15 mouse cellular contexts compared by ENCODE assay signal in the genomic region with DNA sequence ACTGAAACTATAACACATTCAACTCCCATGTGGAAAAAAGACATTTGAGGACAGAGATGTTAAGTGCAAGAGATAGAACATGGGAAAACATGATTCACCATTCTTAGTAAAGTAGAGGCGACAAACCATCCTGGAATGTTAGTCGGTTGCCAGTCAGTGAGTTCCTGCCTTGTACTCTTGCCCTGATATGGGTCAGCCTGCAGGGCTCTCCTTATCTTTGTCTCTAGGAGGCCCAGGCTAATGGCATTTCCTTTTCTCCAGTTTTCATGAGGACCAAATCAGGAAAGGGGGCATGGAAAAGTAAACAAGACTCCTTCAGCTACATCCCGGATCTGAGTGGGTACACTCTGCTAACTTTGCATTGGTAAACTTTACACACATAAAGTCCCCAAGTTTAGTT.
DNase-seq lines count a peak whose midpoint lies in the region; ATAC-seq lines count a peak whose summit lies in the region.
"Had no signal": no experiment of that assay in that cellular context is flagged by ENCODE, and none has a peak within 500 bp of the region (broad histone marks: within the 10 kb centered on the region; RNA-seq: fewer than 3 reads in every experiment).

No protein-coding gene starts in this region.

- no peak overlapping the region for H3K9ac ChIP-seq in kidney, embryonic 15.5 days
- H3K9ac ChIP-seq in kidney, embryonic 16.5 days (replicated peaks; ENCODE audit: low read length): no peak overlapping the region
- no peak overlapping the region for H3K9ac ChIP-seq in heart, embryonic 15.5 days
- H3K9ac ChIP-seq in hindbrain, embryonic 12.5 days: no peak overlapping the region
- H3K9ac ChIP-seq: hindbrain, embryonic 15.5 days; liver, embryonic 13.5 days had no signal

- no peaks in the 10 kb centered on the region for H3K36me3 ChIP-seq in kidney, embryonic 15.5 days
- H3K36me3 ChIP-seq in kidney, embryonic 16.5 days (ENCODE audit: insufficient read depth, low read length): no peaks in the 10 kb centered on the region
- H3K36me3 ChIP-seq in heart, embryonic 15.5 days: no peaks in the 10 kb centered on the region
- no peaks in the 10 kb centered on the region for H3K36me3 ChIP-seq in hindbrain, embryonic 12.5 days
- H3K36me3 ChIP-seq: hindbrain, embryonic 15.5 days; liver, embryonic 13.5 days had no signal

- no peaks in the 10 kb centered on the region for H3K27me3 ChIP-seq in kidney, embryonic 15.5 days
- no peaks in the 10 kb centered on the region for H3K27me3 ChIP-seq in kidney, embryonic 16.5 days (ENCODE audit: insufficient read depth, low read length)
- H3K27me3 ChIP-seq in heart, embryonic 15.5 days: no peaks in the 10 kb centered on the region
- H3K27me3 ChIP-seq in hindbrain, embryonic 12.5 days: no peaks in the 10 kb centered on the region
- H3K27me3 ChIP-seq: hindbrain, embryonic 15.5 days; liver, embryonic 13.5 days had no signal

- 46% methylated on average over 3 of the region's 3 CpGs for WGBS in kidney, embryonic 15.5 days
- 48% methylated on average over 3 of the region's 3 CpGs for WGBS in kidney, embryonic 16.5 days
- 10% methylated on average over 3 of the region's 3 CpGs for WGBS in heart, embryonic 15.5 days
- 68% methylated on average over 3 of the region's 3 CpGs for WGBS in hindbrain, embryonic 12.5 days

- H3K4me2 ChIP-seq in kidney, embryonic 15.5 days: no peak overlapping the region
- no peak overlapping the region for H3K4me2 ChIP-seq in kidney, embryonic 16.5 days (replicated peaks; ENCODE audit: low read depth, low read length)
- H3K4me2 ChIP-seq in heart, embryonic 15.5 days: no peak overlapping the region
- no peak overlapping the region for H3K4me2 ChIP-seq in hindbrain, embryonic 12.5 days (replicated peaks)
- H3K4me2 ChIP-seq: hindbrain, embryonic 15.5 days; liver, embryonic 13.5 days; midbrain, embryonic 11.5 days had no signal

- intact Hi-C loops in left cerebral cortex, postnatal 10 days (cut with DNase I): no loop called here

- no peak overlapping the region for H3K4me3 ChIP-seq in kidney, embryonic 15.5 days (replicated peaks)
- H3K4me3 ChIP-seq in kidney, embryonic 16.5 days (ENCODE audit: low read length): no peak overlapping the region
- no peak overlapping the region for H3K4me3 ChIP-seq in heart, embryonic 15.5 days
- no peak overlapping the region for H3K4me3 ChIP-seq in hindbrain, embryonic 12.5 days
- H3K4me3 ChIP-seq: erythroblast, embryonic 14.5 days; hindbrain, embryonic 15.5 days; liver, embryonic 13.5 days had no signal

- no peak for ATAC-seq in kidney, embryonic 15.5 days (replicated peaks; ENCODE audit: low FRiP score)
- no peak for ATAC-seq in kidney, embryonic 16.5 days (ENCODE audit: low FRiP score, low TSS enrichment)
- peak; percentile 85 for ATAC-seq in heart, embryonic 15.5 days (replicated peaks; ENCODE audit: insufficient number of reproducible peaks, insufficient read depth, low FRiP score, low read depth)
- no peak for ATAC-seq in hindbrain, embryonic 12.5 days (ENCODE audit: low FRiP score)

- peak; percentile 13 for DNase-seq in adrenal gland, adult 2 months
- DNase-seq in adrenal gland, postnatal 14 days: no peak
- DNase-seq in 3T3-L1 (ENCODE audit: low read depth, low spot score): peak; percentile 80
- no peak for DNase-seq in left cerebral cortex, postnatal 10 days (ENCODE audit: extremely low spot score in 1 of 2, low spot score in 2 of 2)
- DNase-seq: cerebellum, adult 18-20 months; gastrocnemius, postnatal 14 days; kidney, adult 2 months; liver, embryonic 13.5 days had no signal

- no peaks in the 10 kb centered on the region for H3K9me3 ChIP-seq in kidney, embryonic 15.5 days (replicated peaks)
- H3K9me3 ChIP-seq in kidney, embryonic 16.5 days (ENCODE audit: low read length): no peaks in the 10 kb centered on the region
- H3K9me3 ChIP-seq in heart, embryonic 15.5 days (replicated peaks): no peaks in the 10 kb centered on the region
- H3K9me3 ChIP-seq in hindbrain, embryonic 12.5 days (replicated peaks): no peaks in the 10 kb centered on the region
- H3K9me3 ChIP-seq: hindbrain, embryonic 15.5 days; liver, embryonic 13.5 days had no signal

- no peaks in the 10 kb centered on the region for H3K4me1 ChIP-seq in kidney, embryonic 15.5 days
- no peaks in the 10 kb centered on the region for H3K4me1 ChIP-seq in kidney, embryonic 16.5 days (ENCODE audit: insufficient read depth, low read length)
- H3K4me1 ChIP-seq in heart, embryonic 15.5 days (replicated peaks): peaks cover 23% of the 10 kb centered on the region
- no peaks in the 10 kb centered on the region for H3K4me1 ChIP-seq in hindbrain, embryonic 12.5 days
- H3K4me1 ChIP-seq: hindbrain, embryonic 15.5 days; liver, embryonic 13.5 days had no signal

- H3K27ac ChIP-seq in kidney, embryonic 15.5 days: peak overlapping the region; percentile 22; the same call in 1 of the 2 replicates
- H3K27ac ChIP-seq in kidney, embryonic 16.5 days (ENCODE audit: low read length): no peak overlapping the region
- H3K27ac ChIP-seq in heart, embryonic 15.5 days: peak overlapping the region; percentile 57
- no peak overlapping the region for H3K27ac ChIP-seq in hindbrain, embryonic 12.5 days
- H3K27ac ChIP-seq: hindbrain, embryonic 15.5 days; liver, embryonic 13.5 days had no signal

Comparison
In these comparisons a context has a peak if more than half of its experiments do, and no peak if none do; other contexts are left out.
1. DNase-seq: peak in adrenal gland, adult 2 months (single experiment) and 3T3-L1 (single experiment); none in adrenal gland, postnatal 14 days (single experiment) and left cerebral cortex, postnatal 10 days (0 of 2).
2. H3K27ac ChIP-seq: peak in kidney, embryonic 15.5 days (single experiment) and heart, embryonic 15.5 days (single experiment); none in kidney, embryonic 16.5 days (single experiment) and hindbrain, embryonic 12.5 days (single experiment).